Mouse (Mus musculus) small intestine, adult 2 months (tissue): ENCODE measurements around the gene Kpna6. TPM values are rescaled to one million over a fixed set of nuclear protein-coding genes. Genes with fewer than 3 reads are reported as not detected.
A peak's percentile ranks its signal among the peaks of the same experiment; 100 is the strongest.
"Not testable (repeated sequence)": the region's sequence is repeated elsewhere in the genome, so short reads cannot be mapped to it uniquely, and the experiment has no call there.

Experiments used
- H3K27ac ChIP-seq: fragments of 200-500 bp; 2 replicates; pipeline ENCODE4 v1.5.1; 2012; ENCODE audit warnings: low read depth, low read length, control low read depth, inconsistent platforms; ENCODE audit not compliant: insufficient read depth
- H3K27me3 ChIP-seq: fragments of 200-500 bp; 2 replicates; pipeline ENCODE4 v1.6.1; 2012; ENCODE audit warnings: mild to moderate bottlenecking, moderate library complexity, low read length, inconsistent platforms; ENCODE audit not compliant: control insufficient read depth, insufficient read depth
- H3K36me3 ChIP-seq: fragments of 200-500 bp; 2 replicates; pipeline ENCODE4 v1.6.1; 2012; ENCODE audit warnings: mild to moderate bottlenecking, low read length, control low read depth, inconsistent platforms; ENCODE audit not compliant: control insufficient read depth, insufficient read depth
- H3K4me1 ChIP-seq: fragments of 200-500 bp; 2 replicates; pipeline ENCODE4 v1.6.1; 2012; ENCODE audit warnings: low read length, inconsistent platforms, mixed read lengths; ENCODE audit not compliant: control insufficient read depth, insufficient read depth, insufficient read length
- H3K4me3 ChIP-seq: fragments of 200-500 bp; 2 replicates; pipeline ENCODE4 v1.5.1; 2012; ENCODE audit warnings: low read depth, mild to moderate bottlenecking, control low read depth, inconsistent platforms, low read length, moderate library complexity
- CTCF ChIP-seq: fragments of 200-500 bp; IDR thresholded peaks from 2 replicates; pipeline ENCODE4 v1.5.1; 2012; ENCODE audit warnings: low read depth, mild to moderate bottlenecking, control low read depth, inconsistent platforms, low read length, moderate library complexity, mixed read lengths; ENCODE audit not compliant: insufficient replicate concordance, insufficient read length; ENCODE audit errors: extremely low read depth
- POLR2A ChIP-seq: fragments of 200-500 bp; IDR thresholded peaks from 2 replicates; pipeline ENCODE4 v1.6.1; 2012; ENCODE audit warnings: low read depth, mild to moderate bottlenecking, control low read depth, inconsistent platforms, low read length, moderate library complexity
- WGBS: fragments of 180-500 bp; shearing (Covaris S2); methylation state at CpG from one replicate; pipeline ENCODE4 v1.1.7; 2018; 5-methylcytosine and 5-hydroxymethylcytosine counted together
- polyA plus RNA-seq: library from polyadenylated mRNA; depleted of rRNA; stranded (reverse); fragments of >200 nt; gene quantifications from 2 replicates; pipeline ENCODE4 v1.2.3, GENCODE M21; 2012; rRNA removed

The Kpna6 gene
- 8.5 and 10.9 TPM in 2 replicates for polyA plus RNA-seq

DNA sequence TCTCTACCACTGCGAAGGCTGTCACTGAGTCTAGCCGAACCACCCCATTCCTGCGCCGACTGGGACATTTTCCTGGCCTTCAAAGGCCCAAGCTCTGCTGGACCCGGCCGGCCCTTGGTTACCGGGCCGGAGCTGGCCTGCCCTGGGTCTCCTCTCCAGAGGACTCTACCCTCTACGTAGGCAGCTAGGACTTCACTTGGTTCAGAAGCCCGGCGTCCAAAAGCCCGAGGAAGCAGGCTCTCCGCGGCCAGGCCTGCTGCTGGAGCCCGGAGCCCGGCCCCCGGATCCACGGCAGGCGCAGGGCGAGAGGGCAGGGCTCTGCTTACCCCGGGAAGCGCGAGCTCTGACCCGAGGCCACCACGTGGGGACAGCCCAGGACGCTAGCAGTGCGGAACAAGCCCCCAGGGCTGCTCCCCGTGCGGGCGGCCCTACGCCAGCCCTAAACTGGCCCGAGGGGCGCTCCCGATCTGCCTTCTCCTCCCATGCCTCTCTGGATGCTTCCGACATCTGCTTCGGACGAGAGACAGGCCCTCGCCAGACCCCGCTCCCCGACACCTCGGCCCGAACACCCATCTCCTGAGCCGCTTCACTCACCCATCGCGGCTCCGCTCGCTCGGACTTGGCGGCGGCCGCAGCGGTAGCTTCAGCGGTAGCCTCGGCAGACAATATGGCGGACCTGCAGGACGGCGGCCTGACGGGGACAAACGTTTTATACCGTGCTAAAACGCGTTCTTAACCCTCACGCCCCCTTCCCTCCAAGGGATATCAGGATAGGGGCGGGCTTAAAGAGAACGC, at the start of gene Kpna6:
Gene Kpna6, minus strand, starts transcription at position 685 of the 795 bp plus-strand sequence.
- Histone ChIP-seq H3K4me1 (peaks cover 6% of the 10 kb centered on the region; the same call in 1 of the 2 replicates), H3K36me3 (peaks cover 4% of the 10 kb centered on the region), H3K4me3 (peak within 1 kb of the TSS; percentile 77), H3K27ac (peak within 1 kb of the TSS; percentile 83), H3K27me3 (no peaks in the 10 kb centered on the region)
- under 1% methylated on average over 65 of the region's 65 CpGs for WGBS
- TF ChIP-seq POLR2A, result peak; percentile 12; the same call in 1 of the 2 replicates
- no peak for TF ChIP-seq CTCF

DNA sequence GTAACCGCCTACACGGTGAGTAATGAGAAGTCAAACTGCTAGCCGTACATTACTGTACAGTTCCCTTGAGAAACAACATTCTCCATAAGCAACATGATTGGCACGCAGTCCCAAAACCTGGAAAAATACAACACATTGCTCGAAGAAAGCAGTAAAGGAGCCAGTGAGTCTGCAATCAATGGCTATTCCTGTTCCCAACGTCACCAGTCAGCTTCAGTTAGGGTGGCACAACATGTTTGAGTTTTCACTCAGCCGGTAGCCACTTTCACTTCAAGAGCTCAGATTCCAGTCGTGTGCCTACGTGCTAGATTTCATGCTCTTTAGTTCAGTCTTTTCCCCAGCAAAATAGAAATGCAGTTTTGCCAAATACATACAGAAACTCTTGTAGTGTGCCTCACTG, 43.7 kb upstream of the Kpna6 start:
- Histone ChIP-seq H3K27me3 (no peaks in the 10 kb centered on the region), H3K4me3 (no peak overlapping the region), H3K4me1 (no peaks in the 10 kb centered on the region), H3K36me3 (peaks cover 65% of the 10 kb centered on the region), H3K27ac (no peak overlapping the region)
- TF ChIP-seq POLR2A, result no peak
- TF ChIP-seq CTCF, result no peak
- WGBS, result 92% methylated on average over 9 of the region's 9 CpGs

DNA sequence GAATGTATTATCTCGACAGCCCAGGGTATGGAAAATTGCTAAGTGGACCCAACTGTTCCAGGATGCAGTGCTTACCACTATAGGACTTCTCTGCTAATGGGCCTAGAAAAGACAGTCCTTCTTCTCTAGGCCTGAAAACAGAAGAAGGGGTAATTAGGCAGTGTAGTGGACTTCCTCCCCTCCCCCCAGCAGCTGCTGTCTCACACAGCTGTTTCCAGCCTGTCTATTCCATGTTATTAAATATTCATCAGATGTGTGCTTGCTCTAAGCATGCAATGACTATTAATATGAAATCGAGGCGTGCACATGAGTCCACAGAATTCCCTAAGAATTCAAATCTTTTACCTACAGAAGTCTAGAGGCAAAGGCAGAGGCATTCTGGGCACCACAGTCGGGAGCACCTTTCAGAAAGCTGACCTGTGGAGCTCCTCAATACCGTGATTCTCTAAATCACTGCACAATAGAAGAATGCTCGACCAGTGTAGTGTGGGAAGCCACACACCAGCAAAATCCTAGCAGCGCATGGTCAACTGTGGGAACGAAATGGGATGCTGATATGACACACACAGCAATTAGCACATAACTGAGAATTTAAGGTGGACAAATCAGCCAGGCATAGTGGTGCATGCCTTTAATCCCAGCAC, 37.0 kb upstream of the Kpna6 start:
- H3K36me3 ChIP-seq, result peaks cover 59% of the 10 kb centered on the region
- H3K4me3 ChIP-seq, result no peak overlapping the region
- H3K4me1 ChIP-seq, result no peaks in the 10 kb centered on the region
- WGBS, result 87% methylated on average over 8 of the region's 8 CpGs
- TF ChIP-seq POLR2A, result no peak
- TF ChIP-seq CTCF, result no peak
- H3K27me3 ChIP-seq, result no peaks in the 10 kb centered on the region
- H3K27ac ChIP-seq, result no peak overlapping the region

DNA sequence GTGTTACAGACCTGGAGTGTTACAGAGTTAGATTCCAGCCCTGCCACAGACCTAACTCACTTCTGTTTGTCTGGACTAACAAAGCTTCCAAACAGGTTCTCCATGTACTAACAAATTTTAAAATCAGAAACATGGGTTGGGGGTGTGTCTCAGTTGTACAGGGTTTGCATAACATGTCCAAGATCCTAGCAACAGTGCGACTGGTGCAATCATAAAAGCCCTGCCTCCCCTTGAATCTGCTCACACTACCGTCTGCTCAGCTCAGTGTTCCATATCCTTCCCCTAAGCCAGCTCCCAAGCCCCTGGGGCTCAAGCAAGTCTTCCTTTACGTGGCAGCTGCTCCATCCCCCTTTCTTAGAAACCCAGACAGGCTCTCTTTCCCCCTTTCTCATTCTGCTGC, 34.2 kb upstream of the Kpna6 start:
- Histone ChIP-seq H3K4me3 (no peak overlapping the region), H3K4me1 (no peaks in the 10 kb centered on the region), H3K27ac (no peak overlapping the region), H3K36me3 (peaks cover 52% of the 10 kb centered on the region), H3K27me3 (no peaks in the 10 kb centered on the region)
- TF ChIP-seq CTCF (no peak), POLR2A (no peak)
- WGBS, result 85% methylated on average over 3 of the region's 3 CpGs

DNA sequence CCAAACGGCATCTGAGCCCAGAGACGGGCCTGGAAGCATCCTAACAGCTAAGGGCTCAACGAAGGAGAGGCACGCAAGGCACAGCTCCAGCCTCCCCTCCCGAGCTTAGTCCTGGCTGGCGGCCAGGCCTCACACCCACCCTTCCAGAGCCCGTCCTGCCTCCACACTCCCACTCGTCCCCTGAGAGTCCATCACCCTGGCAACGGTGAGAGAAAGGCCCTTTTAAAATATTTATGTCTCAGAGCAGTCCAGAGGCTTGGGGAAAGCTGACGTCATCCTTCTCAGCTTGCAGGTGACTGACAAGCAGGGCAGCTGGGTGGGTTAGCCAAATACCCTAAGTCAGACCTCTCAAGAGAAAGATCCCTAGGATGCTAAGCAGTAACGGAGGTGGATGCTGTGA, 29.9 kb upstream of the Kpna6 start:
- Histone ChIP-seq H3K4me3 (no peak overlapping the region), H3K36me3 (peaks cover 26% of the 10 kb centered on the region), H3K27ac (no peak overlapping the region), H3K27me3 (no peaks in the 10 kb centered on the region), H3K4me1 (no peaks in the 10 kb centered on the region)
- no peak for TF ChIP-seq POLR2A
- no peak for TF ChIP-seq CTCF
- 61% methylated on average over 11 of the region's 11 CpGs for WGBS

DNA sequence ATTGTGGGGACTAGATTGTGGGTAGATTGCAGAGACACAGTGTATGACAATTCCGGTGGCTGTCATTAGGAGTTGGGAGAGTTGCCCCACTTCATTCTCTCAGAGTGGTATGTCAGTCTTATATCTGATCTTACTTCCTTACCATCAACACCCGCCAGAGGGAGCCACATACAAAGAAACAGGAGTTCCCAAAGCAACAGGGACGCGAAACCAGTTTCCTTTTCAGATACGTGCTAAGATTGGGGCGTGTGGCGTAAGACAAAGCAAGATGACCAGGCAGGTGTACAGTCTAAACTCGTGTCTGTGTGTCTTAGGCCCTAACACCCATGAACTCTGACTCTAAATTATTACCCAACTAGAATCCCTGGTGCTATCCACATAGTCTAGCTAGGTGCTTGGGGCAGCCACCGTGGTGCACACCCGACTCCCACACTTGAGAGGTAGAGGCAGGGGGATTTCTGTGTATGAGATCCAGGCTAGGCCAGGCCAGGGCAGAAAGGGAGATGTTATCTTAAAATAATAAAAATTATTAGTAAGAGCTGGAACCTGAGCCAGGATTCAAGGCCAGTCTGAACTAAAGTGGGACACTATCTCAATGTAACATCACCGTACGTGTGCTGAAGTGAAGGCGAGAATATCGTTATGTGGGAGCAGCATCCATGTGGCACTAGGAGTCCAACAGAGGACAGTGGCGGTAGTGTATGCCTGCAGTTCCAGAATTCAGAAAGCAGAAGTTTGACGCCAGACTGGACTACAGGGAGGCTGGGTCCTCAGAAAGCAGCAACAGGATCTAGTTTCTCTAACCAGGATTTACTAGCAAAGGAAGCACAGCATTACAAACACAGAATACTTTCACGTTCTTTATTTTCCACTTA, 29.2 kb upstream of the Kpna6 start:
- no peaks in the 10 kb centered on the region for H3K4me1 ChIP-seq
- TF ChIP-seq CTCF (peak; percentile 48; the same call in 1 of the 2 replicates), POLR2A (no peak)
- H3K36me3 ChIP-seq, result peaks cover 23% of the 10 kb centered on the region
- WGBS, result 37% methylated on average over 17 of the region's 17 CpGs
- H3K27ac ChIP-seq, result no peak overlapping the region
- no peak overlapping the region for H3K4me3 ChIP-seq
- no peaks in the 10 kb centered on the region for H3K27me3 ChIP-seq

DNA sequence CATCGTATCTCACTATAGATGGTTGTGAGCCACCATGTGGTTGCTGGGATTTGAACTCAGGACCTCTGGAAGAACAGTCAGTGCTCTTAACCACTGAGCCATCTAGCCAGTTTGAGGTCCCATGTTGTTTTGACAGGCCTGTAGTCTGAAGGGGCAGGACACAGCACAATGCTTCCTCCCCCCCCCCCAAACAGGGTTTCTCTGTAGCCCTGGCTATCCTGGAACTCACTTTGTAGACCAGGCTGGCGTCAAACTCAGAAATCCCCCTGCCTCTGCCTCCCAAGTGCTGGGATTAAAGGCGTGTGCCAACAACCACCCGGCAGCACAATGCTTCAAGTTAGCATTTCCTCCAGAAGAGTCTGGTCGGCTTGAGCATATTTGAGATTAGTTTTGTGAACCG, 28.1 kb upstream of the Kpna6 start:
- not testable (repeated sequence) for H3K4me1 ChIP-seq, H3K27ac ChIP-seq, H3K4me3 ChIP-seq, H3K27me3 ChIP-seq
- WGBS, result 83% methylated on average over 6 of the region's 6 CpGs
- H3K36me3 ChIP-seq, result peaks cover 17% of the 10 kb centered on the region
